Mouse (Mus musculus): ENCODE data around the gene Tbc1d2.
"Not testable (repeated sequence)": the region's sequence is repeated elsewhere in the genome, so short reads cannot be mapped to it uniquely, and the experiment has no call there.

Tbc1d2 gene

DNA sequence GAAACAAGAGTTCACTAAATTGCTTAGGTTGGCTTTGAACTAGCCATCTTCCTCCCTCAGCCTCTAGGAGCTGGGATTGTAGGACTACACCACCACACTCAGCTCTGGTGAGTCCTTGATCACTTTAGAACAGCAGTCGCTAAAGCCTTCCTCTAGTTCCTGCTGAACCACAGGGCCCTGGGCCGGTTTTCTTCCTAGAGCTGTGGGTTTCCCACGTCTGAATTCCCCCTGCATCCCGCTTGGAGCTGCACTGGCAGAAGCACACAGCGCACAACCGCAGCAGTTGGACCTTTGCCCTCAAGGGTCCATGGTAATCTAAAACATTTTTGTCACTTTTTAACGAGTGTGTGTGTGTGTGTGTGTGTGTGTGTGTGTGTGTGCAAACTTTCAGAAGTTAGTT is 47.3 kb downstream of the Tbc1d2 start:
- no peak for DNase-seq (ENCODE audit: low read depth in 2 of 2, low spot score in 2 of 2)

DNA sequence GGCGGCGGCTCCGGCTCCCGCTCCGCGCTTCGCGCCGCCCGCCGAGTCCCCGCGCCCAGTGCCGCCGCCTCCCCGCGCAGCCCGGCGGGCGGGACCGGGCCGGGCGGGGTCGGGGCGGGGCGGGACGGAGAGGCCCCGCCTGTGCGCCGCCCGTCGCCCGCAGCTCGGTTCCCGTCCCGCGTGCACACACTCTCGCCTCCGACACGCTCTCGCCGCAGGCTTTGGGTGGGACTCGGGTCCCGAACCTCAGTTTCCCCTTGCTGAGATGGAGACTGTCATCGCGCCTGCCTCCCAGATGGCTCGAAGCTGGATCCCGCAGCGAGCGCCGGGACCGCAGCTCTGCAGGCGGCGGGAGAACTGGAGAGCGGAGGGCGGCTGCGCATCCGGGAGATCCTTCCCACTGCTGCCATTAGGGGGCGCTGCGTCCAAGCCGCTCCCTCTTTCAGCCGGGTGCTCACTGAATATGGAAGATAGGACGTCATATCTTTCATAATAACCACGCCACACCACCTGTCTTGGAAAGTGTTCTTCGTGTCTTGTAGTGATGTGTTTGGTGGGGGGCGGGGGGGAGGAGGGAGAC is 48.1 kb downstream of the Tbc1d2 start, which contains the start of gene Coro2a:
TSS of gene Coro2a (minus strand) at position 359 of the 580 bp plus-strand sequence.
- DNase-seq (ENCODE audit: low read depth in 2 of 2, low spot score in 2 of 2): peak; percentile 79 to 85

DNA sequence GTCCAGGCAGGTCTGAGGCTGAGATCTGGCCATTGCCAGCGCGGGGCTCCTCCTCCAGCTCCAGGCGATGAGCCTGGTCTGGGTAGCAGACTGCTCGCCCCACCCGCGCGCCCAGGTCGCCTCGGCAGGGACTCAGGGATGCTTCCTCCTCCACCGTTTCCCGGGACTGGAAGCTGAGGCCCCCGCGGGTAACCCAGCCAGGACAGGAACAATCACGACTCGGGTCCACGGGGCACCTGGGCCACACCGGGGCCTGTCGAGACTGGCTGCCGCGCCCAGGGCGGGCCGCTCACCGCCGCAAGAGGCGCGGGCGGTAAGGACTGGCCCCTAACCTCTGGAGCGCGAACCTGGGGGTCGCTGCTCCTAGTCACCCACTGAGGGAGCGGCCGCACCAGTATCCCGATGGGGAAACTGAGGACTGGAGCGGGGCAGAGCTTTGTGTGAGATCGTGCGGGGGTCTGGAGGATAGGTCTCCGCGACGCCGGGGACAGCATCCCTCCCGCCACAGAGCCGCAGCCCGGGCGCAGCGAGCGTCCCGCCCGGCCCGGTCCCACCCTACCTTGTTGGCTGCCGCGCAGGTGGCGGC is 48.7 kb downstream of the Tbc1d2 start:
- no peak for DNase-seq (ENCODE audit: low read depth in 2 of 2, low spot score in 2 of 2)

DNA sequence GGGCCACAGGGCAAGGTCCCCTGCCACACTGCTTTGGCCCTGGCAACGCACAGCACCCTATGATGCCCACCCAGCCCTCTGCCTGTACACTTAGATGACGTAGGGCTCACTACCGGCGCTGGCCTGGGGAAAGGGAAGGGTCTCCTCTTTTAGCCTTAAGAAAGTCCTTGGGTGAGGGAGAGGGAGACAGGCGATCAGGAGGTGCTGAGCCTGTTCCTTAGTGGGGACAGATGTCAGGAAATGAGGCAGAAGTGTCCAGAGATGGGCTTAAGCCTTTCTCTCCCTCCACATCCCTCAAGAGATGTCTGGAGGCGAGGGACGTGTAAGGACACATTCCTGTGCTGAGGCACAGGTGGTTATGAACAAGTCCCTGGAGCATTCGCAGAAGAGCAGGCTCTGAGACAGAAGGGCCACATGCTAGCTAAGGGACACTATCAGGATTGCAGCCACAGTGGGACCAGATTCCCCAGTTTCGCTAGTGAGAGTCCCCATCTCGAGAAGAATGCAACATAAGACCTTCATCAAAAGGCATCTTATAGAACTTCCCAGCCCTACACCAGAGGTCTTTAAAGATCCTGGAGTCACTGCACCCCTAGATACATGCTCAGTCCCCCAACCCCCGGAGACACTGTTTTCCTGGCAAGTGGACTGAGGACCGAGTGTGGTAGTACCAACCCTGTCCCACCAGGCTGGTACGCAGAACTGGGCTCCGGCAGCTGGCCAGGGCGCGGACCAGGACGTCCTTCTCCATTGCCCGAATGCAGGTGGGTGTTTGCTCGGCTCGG is 49.3 kb downstream of the Tbc1d2 start:
- no peak for DNase-seq (ENCODE audit: low read depth in 2 of 2, low spot score in 2 of 2)

DNA sequence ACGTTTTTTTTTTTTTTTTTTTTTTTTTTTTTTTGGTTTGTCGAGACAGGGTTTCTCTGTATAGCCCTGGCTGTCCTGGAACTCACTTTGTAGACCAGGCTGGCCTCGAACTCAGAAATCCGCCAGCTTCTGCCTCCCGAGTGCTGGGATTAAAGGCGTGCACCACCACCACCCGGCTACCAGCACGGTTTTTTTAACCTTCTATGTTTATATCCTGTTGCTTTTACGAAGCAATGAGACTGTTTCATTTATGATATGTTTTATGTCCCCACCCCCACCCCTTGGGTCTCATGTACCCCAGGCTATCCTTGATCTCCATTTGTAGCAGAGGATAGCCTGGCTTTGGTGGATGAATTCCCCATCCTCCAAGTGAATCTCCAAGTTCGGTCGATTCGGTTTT is 50.4 kb downstream of the Tbc1d2 start:
- not testable (repeated sequence) for DNase-seq (ENCODE audit: low read depth in 2 of 2, low spot score in 2 of 2)

DNA sequence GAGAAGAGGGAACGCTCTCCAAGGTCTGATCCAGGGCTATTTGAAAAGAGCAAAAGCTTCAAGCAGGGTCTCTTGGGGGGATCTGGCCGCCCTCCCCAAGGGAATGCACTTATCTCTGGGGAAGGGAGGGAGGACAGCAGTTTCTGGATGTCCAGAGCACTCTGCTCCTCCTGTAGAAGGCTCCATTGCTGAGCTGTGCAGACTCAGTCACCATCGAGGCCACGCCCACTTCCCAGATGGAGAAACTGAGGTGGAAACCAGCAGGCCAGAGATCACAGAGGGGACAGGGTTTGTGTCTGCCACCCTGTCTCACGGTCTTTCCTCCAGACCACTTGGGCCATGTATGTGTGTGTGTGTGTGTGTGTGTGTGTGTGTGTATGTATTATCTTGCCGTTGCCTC is 51.0 kb downstream of the Tbc1d2 start:
- no peak for DNase-seq (ENCODE audit: low read depth in 2 of 2, low spot score in 2 of 2)

DNA sequence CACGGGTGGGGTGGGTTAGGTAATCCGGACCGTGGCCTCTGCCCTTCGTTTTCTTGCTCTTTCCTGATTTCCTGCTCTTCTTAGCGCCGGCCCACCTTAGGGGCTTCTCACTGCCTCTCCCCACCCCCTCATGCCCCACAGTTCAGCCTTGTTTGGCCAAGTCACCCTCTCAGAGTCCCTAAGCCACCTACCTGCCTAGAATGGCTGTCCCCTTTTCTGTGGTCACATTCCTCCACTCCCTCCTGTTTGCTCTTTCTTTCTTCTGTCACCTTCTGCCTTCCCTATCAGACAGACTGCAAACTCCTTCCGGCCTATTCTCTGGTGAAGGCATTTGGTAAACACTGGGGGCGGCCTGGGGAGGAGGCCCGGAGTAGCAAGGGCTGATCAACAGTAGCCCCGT is 51.9 kb downstream of the Tbc1d2 start:
- DNase-seq (ENCODE audit: low read depth in 2 of 2, low spot score in 2 of 2): no peak

DNA sequence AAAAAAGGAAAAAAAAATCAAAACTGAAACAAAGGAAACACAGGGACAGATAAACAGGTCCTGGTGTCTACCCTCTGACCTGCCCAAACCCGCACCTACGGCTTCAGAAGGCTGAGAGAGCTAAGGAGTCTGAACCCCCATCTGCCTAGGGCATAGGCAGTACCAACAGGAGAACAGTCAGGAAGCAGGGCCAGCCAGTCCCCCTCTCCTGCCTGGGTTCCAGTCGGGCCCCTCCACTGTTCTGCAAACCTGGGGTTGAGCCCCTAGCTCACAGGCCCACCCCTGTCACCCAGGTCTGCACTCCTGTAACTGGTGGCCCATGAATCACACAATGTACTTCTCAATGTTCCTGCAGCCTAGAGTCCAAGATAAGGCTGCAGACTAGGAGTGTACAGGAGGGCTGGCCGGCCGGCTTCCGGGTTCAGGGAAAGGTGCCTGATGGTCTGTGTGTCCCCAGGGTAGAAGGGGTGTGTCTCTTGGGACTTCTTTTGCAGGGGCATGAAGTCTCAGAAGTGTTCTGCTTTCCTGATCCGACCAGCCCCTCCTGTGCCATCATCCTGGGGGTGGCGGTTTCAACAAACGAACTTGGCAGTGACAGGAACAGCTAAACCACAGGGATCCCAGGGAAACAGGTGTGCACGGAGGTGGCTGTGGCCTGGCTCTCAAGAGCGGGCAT is 52.6 kb downstream of the Tbc1d2 start:
- DNase-seq (ENCODE audit: low read depth in 2 of 2, low spot score in 2 of 2): no peak

DNA sequence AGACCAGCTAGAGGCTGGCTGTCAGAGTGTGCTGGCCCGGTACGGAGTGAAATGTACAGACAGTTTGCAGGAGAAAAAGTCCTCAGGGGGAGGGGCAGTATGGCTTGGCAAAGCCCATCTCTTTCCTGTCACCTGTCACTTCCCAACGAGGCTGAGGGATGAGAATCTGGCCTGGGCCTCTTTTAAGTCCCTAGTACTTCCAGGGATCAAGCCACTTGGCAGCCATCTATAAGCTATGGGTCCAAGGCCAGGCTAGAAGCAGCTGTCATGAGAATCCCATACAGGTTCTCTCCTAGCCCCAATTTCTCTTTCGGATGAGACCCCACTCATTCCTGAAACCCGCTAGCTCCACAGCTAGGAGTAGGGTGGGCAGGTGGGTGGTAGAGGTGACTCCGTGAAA is 53.6 kb downstream of the Tbc1d2 start:
- DNase-seq (ENCODE audit: low read depth in 2 of 2, low spot score in 2 of 2): no peak

DNA sequence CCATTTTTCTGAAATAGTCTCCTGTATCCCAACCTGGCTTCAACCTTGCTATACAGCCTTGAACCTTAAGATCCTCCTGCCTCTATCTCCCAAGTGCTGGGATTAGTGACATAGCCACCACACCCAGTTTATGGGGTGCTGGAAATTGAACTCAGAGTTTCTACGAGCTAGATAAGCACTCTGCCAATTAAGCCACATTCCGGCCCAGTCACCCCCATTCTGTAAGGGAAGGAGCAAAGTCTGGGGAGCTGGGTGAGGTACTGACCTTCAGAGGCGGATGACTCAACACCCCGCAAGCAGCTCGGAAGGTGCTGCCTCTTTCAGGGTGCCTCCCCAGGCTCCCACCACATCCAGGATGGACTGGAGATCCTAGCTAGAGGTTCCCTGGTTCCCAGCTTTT is 55.9 kb downstream of the Tbc1d2 start:
- no peak for DNase-seq (ENCODE audit: low read depth in 2 of 2, low spot score in 2 of 2)

DNA sequence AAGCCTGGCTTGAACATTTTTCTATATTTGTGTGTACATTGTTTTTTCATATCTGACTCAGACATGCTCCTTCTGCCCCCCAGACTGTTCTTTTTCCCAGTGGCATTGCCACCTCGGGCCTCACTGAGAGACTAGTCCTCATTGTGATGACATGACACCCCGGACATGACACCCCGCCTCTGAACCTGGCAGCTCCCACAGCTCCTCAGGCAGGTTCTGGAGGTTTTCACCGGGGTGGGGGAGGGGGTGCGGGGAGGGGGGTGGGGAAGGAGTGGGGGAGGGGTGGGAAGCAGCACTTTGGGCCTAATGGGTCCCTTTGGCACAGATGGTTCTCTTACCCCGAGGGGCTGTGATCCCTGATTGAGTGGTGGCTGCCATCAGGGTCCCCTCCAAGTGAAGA is 56.5 kb downstream of the Tbc1d2 start:
- DNase-seq (ENCODE audit: low read depth in 2 of 2, low spot score in 2 of 2): no peak

DNA sequence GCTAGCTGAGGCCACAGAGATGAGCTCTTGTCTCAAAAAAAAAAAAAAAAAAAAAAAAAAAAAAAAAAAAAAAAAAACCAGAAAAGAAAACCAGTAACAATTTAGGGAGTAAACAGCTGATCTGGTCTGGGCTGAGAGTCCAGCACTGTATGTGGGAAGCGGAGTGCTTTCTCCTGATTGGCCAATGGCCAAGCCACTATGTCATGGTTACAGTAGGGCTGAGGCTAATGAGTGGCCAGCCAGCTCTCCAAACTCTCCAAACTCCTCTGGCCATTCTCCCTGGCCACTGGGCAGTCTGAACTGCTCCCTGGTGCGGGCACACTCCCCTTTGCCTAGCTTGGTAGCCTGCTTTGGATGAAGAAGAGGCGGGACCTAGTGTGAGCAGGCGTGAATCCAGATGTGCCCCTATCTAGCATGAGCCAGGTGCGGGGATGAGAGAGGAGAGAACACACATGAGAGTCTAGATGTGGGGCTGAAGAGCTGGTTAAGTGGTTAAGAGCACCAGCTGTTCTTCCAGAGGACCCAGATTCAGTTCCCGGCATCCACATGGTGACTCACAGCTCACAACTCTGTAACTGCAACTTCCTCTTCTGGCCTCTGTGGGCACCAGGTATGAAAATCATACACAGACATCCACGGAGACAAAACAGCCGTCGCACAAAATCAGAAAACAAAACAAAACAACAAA is 58.0 kb downstream of the Tbc1d2 start:
- no peak for DNase-seq (ENCODE audit: low read depth in 2 of 2, low spot score in 2 of 2)

DNA sequence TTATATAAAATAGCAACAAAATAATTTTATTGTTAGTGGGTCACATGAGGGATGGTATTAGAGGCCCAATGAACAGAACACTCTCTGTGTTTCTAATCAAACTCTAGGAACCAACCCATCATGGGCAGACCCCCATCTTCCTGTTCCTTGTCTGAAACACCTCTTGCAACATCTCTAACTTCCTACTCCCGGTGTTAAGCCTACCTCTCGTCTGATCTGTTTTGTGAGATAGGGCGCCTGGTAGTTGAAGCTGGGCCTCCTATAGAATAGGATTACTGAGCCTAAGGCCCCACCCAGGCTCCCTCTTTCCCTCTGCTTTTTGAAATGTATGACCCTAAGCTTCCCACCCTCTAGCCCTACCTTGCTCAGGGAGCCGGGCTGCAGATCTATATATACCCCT is 59.2 kb downstream of the Tbc1d2 start:
- no peak for DNase-seq (ENCODE audit: low read depth in 2 of 2, low spot score in 2 of 2)

DNA sequence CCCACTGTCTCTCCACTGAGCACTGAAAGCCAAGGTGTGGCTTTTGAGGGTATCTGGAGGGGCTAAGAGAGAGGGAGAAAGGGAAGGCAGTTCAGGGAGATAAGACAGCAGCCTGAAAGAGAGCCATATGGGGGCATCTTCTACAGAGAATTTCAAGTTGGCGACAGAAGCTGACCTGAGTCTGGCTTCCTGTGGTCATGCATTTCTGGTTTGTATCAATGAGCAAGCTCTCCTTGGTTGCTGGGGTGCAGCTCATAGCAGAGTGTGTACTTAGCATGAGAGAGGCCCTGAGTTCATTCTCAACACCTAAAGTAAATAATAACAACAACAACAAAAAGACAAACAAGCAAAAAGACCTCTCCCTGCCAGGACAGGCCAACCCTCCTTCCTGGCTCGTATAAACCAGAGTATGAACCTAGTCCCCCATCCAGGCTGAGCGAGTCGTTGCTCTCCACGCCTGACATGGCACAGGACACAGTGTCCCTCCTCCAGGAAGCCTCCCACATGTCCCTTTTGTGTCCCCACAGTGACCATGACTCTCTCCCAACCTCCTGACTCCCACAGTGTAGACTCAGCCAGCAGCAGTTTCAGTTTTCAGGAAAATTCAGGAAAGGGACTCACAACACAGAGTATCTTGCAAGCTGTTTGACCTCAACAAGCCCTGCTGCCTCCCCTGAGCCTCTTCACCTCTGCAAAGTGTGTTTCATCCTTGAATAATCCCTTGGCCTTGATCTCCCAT is 59.9 kb downstream of the Tbc1d2 start:
- no peak for DNase-seq (ENCODE audit: low read depth in 2 of 2, low spot score in 2 of 2)

DNA sequence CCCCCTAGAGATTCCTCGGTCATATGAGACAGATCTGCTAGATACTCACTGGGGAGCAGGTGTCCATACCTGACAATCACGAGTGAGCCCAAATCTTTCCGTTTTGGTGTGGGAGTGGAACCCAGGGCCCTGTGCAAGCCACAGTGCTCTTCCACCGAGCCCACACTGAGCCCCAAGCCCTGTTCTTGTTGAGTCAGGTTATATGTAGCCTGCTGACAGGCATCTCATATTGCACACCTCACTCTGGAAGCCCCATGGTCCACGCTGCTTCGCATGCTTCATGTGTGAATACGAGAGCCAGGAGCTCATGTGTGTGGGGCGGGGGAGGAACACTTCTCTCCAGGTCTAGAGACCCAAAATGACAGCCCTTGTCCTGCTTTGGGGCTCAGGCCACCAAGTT is 60.9 kb downstream of the Tbc1d2 start:
- no peak for DNase-seq (ENCODE audit: low read depth in 2 of 2, low spot score in 2 of 2)

DNA sequence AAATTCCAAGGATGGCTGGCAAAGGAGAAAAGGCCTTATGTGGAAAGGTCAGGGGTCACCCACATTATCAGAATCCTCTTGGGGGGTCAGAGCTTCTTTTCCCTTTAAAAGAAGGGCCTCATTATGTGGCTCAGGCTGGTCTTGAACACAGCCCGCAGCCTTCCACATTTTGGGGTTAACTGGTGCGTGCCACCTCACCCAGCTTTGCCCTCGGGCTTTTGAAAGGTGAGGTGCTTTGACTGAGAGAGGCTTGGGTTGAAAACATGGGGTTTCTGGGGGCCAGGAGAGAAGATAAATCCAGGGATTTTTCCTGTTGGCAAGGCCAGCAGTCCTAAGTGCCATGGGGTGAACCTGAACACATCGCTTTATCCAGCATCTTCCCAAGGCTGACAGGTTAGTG is 63.5 kb downstream of the Tbc1d2 start:
- DNase-seq (ENCODE audit: low read depth in 2 of 2, low spot score in 2 of 2): no peak

DNA sequence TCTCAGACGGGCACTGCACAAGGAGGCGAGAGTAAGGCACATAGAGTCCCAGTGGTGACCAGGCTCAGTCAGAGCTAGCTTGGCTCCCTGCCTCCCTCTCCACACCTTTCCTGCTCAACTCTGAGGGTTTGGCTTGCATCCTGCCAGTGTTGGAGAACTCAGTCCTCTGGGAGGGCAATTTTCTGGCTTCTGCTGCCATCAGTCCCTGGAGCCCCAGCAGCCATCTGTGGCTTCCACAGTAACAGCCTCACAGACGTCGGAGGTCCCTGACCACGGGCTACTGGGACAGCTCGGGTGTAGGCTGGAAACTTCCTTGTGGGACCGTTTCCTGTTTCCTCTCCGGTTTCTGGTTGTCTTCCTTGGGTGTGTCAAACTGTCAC is 64.2 kb downstream of the Tbc1d2 start:
- no peak for DNase-seq (ENCODE audit: low read depth in 2 of 2, low spot score in 2 of 2)

DNA sequence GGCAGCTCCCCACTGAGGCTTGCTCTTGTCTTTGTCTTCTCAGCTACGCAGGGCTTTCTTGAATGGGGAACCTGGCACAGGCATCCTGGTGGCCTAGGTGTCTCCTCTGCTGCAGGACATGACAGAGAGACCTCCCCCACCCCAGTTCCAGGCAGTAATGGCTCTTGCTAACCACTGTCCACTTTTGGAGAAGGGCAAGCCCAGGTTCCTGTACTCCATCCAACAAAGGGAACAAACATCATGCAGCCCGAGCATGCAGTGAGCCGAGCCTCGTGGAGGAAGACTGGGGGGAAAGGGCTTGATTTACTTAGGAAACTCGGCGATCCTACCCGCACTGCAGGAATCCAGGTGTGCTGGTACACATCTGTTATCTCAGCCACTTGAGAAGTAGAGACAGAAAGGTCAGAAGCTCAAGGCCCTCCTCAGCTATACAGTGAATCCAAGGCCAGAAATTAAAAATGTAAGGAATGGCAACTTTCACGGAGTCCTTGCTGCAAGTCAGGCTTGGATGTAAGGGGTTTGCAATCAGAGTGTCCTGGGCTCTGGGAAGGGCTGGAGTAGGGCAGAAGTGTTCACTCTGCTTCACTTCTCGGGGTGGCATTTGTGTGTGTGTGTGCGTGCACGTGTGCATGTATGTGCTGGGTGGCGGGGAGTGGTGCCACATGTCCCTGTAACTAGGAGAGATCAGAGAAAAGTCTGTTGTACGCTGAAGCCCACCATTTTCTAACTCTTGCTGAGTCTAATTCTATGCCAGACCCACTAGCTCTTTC is 64.8 kb downstream of the Tbc1d2 start:
- DNase-seq (ENCODE audit: low read depth in 2 of 2, low spot score in 2 of 2): no peak

DNA sequence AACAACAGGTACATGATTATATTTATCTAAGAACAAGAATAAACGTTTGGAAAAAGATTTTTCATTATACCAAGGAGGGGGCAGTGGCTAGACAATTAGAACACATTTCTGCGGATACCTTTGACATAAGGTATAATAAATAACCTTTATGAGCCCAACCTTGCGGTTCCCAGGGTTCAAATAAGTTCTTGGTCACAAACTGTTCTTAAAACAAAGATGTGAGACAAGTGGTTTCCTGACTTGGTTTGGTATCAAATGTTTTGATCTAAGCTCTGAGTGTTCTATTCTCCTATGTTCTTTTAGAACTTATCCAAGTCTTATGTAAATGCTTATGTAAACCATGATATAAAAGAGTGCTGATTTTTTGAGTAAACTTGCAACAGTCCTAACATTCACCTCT is 65.5 kb downstream of the Tbc1d2 start:
- DNase-seq (ENCODE audit: low read depth in 2 of 2, low spot score in 2 of 2): not testable (repeated sequence)

DNA sequence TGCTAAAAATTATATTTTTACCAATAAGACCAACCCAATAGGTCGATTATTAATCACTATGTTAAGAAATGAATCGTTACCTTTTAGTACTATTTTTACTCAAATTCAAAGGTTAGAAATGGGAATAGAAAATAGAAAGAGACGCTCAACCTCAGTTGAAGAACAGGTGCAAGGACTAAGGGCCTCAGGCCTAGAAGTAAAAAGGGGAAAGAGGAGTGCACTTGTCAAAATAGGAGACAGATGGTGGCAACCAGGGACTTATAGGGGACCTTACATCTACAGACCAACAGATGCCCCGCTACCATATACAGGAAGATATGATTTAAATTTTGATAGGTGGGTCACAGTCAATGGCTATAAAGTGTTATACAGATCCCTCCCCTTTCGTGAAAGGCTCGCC is 65.9 kb downstream of the Tbc1d2 start:
- DNase-seq (ENCODE audit: low read depth in 2 of 2, low spot score in 2 of 2): not testable (repeated sequence)
